Mouse (Mus musculus): ENCODE measurements around the gene Apol7a.

Apol7a gene

DNA sequence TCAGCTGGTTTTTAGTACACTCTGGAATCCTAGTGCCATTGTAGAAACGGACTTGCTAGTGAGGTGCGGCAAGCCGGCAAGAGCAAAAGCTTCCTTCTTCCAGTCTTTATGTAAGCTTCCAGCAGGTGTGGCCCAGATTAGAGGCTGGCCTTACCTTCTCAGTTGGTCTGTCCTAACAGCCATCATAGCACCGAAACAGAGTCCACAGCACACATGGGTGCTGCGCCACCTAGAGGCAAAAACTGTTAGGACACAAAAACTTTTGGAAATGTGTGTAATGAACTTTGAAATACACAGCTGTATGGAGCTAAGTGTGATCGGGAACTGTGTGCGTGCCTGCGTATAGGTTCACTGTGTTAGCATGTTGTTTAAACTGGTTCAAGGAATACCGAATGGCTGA lies at the start of gene Apol7a:
TSS of gene Apol7a (minus strand) at position 84 of the 400 bp plus-strand sequence.
- 49% methylated on average over 9 of the region's 9 CpGs for WGBS

DNA sequence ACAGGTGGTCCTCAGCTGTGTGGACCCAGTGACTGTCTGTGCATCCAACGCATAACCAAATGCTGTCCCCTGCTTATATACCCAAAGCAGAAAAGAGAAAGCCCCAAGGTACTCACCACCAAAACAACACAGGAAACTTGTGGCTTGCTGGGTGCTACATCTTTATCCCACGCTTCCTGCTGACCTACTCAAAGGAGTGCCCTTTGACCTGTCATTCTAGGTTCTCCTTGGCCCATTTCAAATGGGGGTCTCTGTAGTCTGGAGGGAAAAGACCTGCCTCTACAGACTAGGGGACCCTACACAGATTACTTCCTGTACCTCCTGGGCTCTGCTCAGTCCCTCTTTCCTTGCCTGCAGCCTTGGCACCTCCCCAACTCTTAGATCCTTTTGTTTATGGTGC lies 48.5 kb upstream of the Apol7a start, which contains the start of gene Apol7b:
TSS of gene Apol7b (minus strand) at position 101 of the 400 bp plus-strand sequence.
- WGBS: 95% methylated on average over 2 of the region's 2 CpGs

DNA sequence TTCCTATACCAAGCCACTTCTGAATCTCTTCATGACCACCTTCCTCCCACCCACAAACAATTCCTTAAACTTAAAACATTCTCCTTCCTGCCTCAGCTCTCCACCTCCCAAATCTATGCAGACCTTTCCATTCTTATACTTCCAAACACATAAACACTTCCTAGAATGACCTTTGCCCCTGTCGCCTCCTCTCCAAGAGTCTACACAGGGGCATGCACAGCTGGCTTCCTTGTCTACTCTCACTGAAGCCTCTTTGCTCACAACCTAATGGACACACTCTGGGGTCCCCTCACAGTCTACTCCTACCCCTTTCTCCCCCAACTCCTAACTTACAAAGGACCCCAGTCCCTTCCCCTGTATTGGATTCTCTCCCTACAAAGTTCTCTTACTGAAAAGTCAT lies 46.8 kb upstream of the Apol7a start:
- 88% methylated on average over 1 of the region's 1 CpGs for WGBS

DNA sequence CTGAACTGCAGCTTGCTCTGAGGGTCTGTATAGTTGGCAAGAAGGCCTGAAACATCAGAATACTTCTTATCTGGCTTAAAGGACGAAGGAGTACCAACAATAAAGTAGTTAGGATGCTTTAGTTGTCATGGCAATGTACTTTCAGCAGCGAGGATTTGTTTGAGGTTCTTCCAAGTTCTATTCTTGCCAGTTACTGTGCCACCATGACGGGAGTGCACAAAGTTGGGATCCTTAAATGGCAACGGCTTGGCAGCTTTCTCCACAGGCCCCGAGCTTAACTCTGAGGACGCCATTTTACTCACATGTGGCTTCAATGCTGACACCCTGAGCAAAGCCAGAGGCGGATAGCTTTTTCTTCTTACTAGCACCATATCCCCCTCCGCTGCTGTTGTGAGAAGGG lies 45.8 kb upstream of the Apol7a start:
- 23% methylated on average over 8 of the region's 8 CpGs for WGBS

DNA sequence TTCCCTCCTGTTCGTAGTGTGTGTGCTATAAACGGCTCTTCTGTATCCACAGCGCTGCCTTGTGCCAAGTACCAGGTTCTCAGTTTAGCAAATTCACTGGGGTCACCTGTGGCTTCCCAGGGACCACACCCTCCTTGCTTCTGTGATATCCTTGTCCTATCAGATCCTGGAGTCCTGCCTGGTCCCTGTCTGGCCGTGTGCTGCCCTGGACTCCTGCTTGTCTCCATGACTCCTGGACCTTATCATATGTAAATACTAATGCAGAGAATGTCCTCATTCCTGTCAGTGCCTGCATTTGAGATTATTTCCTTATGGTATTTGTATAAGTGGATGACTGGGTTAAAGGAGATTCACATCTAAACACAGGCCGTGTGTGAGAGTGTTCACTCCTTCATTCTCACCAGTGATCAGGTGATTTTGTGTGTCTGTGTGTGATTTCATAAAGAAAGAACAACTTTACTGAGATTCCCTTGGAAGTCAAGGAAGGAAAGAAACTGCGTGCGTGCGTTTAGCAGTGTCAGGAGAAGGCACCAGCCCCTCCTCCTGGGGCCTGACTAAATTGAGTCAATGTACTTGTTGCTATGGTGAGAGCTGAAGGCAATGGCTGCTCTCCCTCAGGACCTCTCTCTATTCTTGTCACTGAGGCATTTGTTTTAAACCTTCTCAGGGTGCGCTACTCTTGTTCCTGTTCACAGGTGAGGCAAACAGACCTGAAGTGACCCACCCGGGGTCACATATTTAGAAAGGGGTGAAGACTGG lies 30.0 kb upstream of the Apol7a start:
- WGBS: 53% methylated on average over 9 of the region's 10 CpGs

DNA sequence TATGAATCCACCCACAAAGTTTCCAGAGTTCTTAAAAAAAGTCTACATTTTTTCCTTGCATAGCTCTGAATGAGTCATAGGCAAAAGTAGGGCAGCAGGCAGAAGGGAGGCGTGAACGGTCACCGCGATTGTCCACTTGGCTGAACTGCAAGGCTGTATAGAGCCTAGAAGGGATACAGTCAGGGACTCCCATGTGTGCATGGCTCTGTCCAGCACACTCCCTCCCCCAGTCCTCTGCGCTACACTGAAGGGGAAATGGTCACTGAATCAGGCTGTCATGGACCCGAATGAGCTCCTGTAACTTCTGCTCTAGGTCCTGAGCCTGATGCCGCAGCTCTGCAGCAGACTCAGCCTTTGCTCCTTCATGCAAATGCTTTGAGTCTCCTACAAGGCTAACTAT lies 24.0 kb upstream of the Apol7a start:
- 40% methylated on average over 5 of the region's 7 CpGs for WGBS

DNA sequence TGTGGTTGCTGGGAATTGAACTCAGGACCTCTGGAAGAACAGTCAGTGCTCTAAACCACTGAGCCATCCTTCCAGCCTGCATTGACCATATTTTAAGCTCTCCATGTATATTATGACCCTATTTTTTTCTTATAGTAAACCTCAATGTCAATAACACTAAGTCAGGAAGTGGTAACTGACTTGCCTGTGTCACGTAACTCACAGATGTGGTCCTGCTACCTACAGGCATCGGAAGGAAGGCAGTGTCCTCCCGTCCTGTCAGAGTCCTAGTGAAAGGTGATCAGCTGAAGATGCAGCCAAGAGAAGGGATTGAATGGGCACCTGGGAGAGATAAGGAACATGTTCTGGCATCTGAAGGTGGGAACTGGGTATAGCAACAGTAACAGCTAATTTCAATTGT lies 20.7 kb upstream of the Apol7a start:
- 80% methylated on average over 1 of the region's 3 CpGs for WGBS

DNA sequence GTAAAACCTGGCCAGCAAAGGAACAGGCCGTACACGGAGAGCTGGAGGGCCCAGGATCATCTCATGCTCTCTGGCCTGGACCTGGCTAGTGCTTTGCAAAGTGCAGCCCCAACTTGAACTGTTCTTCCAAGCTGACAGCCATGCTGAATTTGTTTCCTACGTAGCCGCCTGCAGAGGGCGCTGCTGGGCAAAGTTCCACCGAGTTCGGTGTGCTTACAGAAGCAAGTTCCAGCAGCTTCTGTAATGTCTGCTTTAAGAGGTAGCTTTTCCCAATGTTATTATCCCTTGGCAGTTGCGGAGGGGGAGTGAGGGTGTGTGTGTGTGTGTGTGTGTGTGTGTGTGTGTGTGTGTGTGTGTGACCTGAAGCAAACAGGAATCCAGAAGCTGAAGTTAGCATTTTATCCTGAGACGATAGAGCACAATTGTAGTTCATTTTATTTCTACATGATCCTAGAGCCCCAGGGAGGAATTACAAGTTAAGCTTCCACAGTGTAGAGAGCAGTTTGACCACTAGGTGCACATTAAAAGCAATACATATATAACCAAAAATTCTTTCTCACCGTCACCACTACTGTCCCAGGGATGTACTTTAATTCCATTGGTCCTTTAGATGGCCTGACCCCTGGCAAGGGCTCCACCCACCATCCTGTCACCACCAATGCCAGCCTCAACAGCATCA lies 17.9 kb upstream of the Apol7a start:
- WGBS: 24% methylated on average over 4 of the region's 10 CpGs

DNA sequence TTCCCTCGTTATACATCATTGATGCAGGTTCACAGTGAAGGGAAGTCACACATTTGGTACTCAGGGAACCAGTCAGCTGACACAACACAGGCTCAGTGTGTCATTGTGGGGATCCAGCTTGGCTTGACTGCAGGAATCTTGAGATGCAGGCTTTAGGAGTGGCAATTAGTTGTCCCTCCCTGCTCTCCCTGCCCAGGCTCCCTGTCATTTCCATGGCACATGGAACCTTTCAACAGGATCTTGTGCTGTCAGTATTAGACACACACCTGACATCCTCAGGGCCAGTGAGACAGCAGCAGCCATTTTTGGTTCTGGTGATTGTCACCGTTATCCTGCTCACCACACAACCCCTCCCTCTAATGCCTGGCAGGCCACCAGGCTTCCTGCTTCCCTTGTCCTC lies 16.7 kb upstream of the Apol7a start:
- WGBS: 78% methylated on average over 2 of the region's 2 CpGs

DNA sequence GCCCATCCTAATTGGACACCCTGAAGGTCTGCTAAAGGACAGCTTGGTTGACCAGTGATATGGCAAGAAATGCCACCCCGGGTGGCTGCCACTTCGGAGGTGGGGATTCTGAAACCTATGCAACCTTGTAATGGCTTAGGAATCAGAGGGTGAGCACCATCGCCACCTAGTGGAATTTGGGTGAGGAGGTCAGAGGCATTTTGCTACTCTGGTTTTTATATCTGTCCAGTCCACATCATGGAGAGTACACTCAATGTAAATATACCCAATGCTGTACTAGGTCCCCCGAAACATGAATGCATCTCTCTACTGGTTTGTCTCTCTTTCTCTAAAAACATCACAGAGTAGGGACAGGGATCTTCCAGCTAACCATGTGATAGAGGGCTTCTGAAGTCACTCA lies 13.8 kb upstream of the Apol7a start:
- 38% methylated on average over 4 of the region's 4 CpGs for WGBS

DNA sequence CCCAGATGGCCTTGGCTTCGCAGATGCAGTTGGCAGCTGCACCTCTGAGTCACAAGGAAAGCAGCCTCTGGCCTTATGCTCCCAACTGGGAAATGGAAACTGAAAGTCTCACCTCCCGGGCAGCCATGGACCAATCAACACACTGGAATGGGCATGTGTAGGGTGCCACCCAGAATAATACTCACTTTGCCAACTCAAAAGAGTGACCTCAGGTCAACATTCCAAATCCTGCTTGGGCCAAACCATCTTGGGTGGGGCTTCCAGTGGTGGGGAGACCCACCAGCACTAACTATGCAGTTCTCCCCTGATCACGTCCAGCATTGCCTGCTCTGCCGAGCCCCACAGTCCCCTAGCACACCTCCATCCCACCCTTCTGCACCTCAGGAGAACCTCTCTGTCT lies 12.1 kb upstream of the Apol7a start, which contains the start of gene Apol9a:
TSS of gene Apol9a (minus strand) at position 101 of the 400 bp plus-strand sequence.
- 91% methylated on average over 1 of the region's 4 CpGs for WGBS

DNA sequence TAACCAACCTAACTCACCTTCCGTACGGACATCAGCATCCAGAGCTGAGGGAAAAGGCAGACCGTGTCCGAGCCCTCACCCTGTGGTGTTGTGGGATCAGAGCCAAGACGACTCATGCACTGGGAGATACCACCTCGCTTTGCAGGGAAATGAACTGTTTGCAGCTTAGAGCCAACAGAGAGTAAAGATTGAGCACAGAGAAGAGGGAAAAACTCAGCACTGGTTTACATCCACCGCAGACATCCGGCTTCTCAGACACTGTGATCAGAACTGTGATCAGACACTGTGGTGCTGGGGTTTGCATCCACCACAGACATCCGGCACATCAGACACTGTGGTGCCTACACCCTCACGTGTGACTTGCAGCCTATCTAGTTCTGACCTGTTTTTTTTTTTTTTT lies 7.5 kb upstream of the Apol7a start:
- 55% methylated on average over 10 of the region's 10 CpGs for WGBS

DNA sequence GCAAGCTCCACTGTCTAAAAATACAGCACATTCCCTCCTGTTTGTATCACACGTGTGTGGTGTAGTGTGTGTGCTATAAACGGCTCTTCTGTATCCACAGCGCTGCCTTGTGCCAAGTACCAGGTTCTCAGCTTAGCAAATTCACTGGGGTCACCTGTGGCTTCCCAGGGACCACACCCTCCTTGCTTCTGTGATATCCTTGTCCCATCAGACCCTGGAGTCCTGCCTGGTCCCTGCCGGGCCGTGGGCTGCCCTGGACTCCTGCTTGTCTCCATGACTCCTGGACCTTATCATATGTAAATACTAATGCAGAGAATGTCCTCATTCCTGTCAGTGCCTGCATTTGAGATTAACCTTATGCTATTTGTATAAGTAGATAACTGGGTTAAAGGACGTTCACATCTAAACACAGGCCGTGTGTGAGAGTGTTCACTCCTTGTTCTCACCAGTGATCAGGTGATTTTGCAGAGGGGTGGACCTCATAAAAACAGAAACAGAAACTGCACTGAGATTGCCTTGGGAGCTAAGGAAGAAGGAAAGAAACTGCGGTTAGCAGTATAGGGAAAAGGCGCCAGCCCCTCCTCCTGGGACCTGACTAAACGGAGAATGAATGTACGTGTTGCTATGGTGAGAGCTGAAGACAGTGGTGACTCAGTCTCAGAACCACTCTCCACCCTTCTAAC lies 1.3 kb downstream of the Apol7a start:
- 51% methylated on average over 11 of the region's 11 CpGs for WGBS

DNA sequence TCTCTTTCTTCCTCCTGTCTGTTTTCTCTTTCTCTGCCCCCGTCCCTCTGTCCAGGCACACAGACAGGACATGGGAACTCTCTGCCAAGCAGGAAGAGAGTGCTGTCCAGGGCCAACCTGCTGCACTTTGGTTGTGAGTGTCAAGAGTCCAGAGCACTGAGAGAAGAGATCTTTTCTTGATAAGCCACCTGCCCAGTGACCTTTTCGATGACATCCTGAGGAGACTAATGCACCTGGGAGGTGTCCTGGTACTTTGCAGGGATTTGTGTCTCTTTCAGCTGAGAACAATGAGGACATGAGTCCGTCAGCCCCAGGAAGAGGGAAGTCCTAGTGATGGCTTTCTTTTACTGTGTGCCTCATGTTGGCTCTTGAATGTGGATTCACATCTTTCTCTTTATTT lies 5.1 kb downstream of the Apol7a start:
- WGBS: 75% methylated on average over 3 of the region's 3 CpGs

DNA sequence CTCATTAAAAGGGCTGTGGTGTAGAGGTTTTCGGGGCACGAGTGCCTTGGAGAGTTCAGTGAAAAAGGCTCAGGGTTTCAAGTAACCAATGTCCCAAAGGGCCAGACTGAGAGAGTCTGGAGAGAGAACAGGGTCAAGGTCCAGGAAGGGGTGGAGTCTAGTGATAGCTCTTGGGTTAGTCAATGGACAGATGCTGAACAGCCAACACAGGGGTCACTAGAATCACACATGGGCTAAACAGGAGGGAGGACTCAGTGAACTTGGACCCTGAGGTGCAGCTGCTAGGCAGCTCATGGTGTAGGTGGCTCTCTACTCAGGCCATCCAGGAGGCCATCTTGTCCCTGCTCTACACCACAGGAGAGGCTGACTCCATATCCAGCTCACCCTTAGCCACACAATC lies 11.4 kb downstream of the Apol7a start:
- WGBS: 94% methylated on average over 2 of the region's 2 CpGs

DNA sequence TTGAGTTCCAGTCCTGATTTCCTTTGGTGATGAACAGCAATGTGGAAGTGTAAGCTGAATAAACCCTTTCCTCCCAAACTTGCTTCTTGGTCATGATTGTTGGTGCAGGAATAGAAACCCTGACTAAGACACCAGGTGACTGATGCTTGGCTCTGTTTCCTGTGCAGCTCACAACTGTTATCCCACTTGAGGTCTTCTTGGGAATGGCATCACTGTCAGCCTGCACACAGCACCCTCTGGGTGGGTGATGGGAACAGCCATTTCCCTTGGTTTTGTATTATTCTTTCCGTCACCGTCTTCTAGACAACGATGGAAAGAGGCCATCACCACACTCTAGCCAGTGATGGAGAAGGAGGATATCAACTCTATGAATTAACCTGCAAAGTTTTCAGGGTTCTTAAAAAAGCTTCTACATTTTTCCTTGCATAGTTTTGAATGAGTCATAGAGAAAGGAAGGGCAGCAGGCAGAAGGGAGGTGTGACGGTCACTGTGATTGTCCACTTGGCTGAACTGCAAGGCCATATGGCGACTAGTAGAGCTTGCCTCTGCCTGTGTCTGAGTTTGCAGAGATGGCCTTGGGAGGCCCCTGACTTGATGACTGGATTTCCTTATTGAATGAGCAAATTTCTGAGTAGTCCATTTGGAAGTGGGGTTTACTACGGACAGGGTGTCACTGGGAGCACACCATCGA lies 14.4 kb downstream of the Apol7a start:
- 88% methylated on average over 7 of the region's 7 CpGs for WGBS

DNA sequence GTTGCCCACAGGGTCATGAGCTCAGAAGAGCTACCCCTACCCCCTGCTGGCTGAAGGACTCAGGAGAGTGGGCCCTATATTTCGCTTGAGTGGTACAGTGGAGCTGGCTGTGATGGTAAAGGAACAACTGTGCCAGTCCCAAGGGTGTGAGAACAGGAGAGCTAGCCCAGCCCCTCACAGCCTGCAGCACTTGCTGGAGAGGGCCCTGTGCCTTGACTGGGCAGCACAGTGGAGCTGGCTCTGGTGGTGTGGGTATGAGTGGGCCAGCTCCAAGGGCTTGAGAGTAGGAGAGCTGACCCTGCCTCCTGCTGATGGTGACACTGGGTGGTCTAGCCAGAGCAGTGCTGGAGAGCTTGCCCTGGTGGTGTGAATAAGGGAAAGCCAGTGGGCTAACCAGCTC lies 16.0 kb downstream of the Apol7a start:
- 82% methylated on average over 1 of the region's 1 CpGs for WGBS

DNA sequence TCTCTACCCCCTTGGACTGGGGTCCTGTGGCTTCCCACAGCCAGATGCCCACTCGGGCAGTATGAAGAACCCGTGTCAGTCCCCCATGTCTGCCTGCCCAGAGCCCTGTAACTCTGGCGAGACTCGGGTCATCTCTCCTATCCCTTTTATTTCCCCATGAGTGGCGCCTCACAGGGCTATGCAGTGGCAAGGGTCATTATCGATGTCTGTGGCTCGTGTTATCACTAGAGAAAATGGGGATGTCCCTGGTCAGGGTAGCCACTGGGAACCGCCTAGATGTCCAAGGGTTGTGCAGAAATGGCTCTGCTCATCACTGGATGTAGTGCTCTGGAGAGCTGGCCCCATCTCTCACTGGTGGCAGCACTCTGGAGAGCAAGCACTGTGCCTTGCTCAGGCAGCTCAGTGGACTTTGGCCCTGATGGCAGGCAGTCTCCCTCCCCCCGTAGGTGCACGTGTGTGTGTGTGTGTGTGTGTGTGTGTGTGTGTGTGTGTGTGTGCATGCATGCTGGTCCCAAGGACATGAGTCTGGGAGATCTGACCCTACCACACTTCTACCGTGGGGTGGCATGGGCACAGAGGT lies 16.5 kb downstream of the Apol7a start:
- 85% methylated on average over 11 of the region's 11 CpGs for WGBS

DNA sequence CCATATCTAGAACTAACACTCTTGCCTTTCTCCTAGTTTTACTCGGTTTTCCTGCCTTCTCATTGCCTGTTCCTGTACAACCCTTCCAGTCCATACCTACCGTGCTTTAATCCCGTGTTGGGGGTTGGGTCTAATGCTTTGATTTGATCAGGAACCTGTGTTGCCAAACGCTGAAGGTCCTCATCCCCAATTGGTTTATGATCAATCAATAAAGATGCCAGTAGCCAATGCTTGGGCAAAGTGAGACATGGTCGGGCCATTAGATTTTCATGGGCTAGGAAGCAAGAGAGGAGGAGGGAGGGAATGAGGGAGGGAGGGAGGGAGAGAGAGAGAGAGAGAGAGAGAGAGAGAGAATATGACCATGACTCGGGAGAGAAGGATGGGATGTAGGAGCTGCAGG lies 17.4 kb downstream of the Apol7a start:
- WGBS: 82% methylated on average over 6 of the region's 6 CpGs

DNA sequence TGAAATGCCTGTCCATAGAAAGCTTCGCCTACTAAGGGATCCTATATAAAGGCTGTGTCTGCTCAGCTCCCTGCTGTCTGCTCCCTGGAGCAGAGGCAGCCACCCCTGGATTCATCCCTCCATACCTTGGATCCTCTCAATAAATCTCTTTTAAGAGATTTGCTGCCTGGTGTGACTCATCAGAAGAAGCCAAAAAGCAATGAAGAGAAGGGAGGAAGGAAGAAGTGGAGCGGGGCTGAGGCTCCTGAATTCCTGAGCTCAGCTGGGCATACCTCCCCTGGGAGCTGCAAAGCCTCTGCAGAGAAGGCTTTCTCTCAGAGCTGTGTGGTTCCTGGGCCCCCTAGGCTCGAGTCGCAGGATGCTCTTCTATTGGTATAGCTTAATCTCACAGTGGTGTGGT lies 19.0 kb downstream of the Apol7a start:
- WGBS: 42% methylated on average over 4 of the region's 4 CpGs

DNA sequence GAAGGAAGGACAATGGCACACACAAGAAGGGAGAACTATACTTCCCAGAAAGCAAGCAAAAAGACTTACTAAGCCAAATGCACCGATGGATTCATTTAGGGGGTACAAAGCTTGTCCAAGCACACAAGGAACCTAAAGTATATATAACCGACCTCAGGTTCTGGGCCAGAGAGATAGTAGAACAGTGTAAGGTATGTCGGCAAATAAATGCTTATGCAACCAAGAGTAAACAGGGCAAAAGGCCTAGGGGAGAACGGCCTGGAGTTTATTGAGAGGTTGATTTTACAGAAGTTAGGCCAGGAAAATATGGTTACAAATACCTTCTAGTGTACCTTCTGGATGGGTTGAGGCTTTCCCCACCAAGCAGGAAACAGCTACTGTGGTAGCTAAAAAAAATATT lies 21.5 kb downstream of the Apol7a start:
- 95% methylated on average over 4 of the region's 4 CpGs for WGBS

DNA sequence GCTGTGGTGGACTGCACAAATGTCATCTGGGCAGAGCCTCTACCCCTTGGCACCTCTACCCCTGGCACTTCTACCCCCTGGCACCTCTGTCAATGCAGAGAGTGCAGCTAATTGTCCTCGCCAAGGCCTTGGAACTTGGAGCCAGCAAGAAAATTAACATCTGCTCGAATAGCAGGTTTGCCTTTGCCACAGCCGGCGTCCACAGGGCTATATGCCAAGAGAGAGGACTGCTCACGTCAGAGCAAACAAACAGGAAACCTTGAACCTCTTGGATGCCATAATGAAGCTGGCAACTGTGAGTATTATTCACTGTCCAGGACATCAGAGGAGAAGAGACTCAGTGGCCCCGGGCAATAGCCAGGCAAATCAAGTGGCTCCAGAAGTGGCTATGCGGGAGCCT lies 22.0 kb downstream of the Apol7a start:
- 60% methylated on average over 7 of the region's 7 CpGs for WGBS

Data from cerebral cortex, adult 2 months (tissue).